Mouse (Mus musculus) embryonic facial prominence, embryonic 10.5 days (tissue): Measurements from ENCODE around the gene Loxl3. TPM values are rescaled to one million over a fixed set of nuclear protein-coding genes. Genes with fewer than 3 reads are reported as not detected.

Experiments used
- DNase-seq: peaks from one replicate; pipeline ENCODE4 v3.0.0-alpha.2; 2017; ENCODE audit warnings: low spot score
- H3K27ac ChIP-seq: fragments of 300-500 bp; sonication (generic); replicated peaks from 2 replicates; pipeline ENCODE4 v1.5.1; 2016; ENCODE audit warnings: mild to moderate bottlenecking
- H3K27me3 ChIP-seq: fragments of 300-500 bp; sonication (generic); replicated peaks from 2 replicates; pipeline ENCODE4 v1.6.1; 2016; ENCODE audit warnings: low read depth, mild to moderate bottlenecking; ENCODE audit not compliant: poor library complexity, severe bottlenecking
- H3K36me3 ChIP-seq: fragments of 300-500 bp; sonication (generic); replicated peaks from 2 replicates; pipeline ENCODE4 v1.6.1; 2016; ENCODE audit warnings: mild to moderate bottlenecking, moderate library complexity
- H3K4me1 ChIP-seq: fragments of 300-500 bp; sonication (generic); 2 replicates; pipeline ENCODE4 v1.6.1; 2016
- H3K4me3 ChIP-seq: fragments of 300-500 bp; sonication (generic); 2 replicates; pipeline ENCODE4 v1.5.1; 2016; ENCODE audit warnings: mild to moderate bottlenecking, moderate library complexity
- H3K9me3 ChIP-seq: fragments of 300-500 bp; sonication (generic); 2 replicates; pipeline ENCODE4 v1.6.1; 2016; ENCODE audit warnings: mild to moderate bottlenecking
- WGBS: fragments of 180-500 bp; shearing (Covaris S2); methylation state at CpG from one replicate; pipeline ENCODE4 v1.1.7; 2016; 5-methylcytosine and 5-hydroxymethylcytosine counted together
- polyA plus RNA-seq: library from polyadenylated mRNA; unstranded; fragments of >200 nt; fragmentation: Nextera tagmentation; extraction: Ambion mirVana; gene quantifications from 2 replicates; pipeline ENCODE4 v1.2.1, GENCODE M21; 2016

Gene Loxl3
- polyA plus RNA-seq, 1 experiment from 2014 or later: 11.4 TPM

DNA sequence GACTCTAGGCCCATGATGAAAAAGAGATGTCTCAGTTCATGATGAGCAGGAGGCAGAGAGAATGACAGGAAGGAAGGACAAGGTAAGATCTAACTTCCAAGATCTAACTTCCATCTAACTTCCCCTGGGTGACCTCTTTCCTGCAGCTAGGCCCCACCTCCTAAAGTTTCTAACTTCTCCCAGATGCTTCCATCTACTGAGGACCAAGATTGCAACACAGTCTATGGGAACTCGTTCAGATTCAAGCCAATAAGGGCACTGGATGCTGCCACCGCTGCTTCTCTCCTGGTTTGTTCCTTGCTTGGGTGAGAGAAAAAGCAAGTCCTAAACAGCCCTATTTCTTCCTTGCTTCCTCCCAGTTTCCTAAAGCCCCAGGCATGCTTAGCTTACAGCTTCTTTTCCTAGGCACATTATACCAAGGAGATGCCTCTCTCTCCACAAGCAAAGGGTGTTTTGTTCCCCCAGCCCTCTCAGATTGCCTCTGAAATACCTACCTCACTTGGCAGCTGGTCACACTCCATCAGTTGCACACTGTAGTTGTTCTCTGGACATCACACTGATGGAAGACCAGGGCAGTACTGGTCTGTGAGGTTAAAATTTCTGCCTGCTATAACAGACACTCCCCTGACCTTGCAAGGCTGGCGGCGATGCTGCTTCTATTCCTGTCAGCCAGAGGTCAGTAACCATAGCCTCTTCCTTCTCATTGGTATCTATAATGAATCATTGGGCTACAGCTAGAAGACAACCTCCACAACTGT lies 13.0 kb upstream of the Loxl3 start:
- H3K4me3 ChIP-seq: no peak overlapping the region
- 0 out of 2 replicates have a peak, but pooled peaks cover 6% of the 10 kb centered on the region for H3K27me3 ChIP-seq
- no peak for DNase-seq
- no peaks in the 10 kb centered on the region for H3K4me1 ChIP-seq
- H3K9me3 ChIP-seq: 0 out of 2 replicates have a peak, but pooled peaks cover 2% of the 10 kb centered on the region
- 82% methylated on average over 4 of the region's 4 CpGs for WGBS
- no peak overlapping the region for H3K27ac ChIP-seq
- H3K36me3 ChIP-seq: no peaks in the 10 kb centered on the region

DNA sequence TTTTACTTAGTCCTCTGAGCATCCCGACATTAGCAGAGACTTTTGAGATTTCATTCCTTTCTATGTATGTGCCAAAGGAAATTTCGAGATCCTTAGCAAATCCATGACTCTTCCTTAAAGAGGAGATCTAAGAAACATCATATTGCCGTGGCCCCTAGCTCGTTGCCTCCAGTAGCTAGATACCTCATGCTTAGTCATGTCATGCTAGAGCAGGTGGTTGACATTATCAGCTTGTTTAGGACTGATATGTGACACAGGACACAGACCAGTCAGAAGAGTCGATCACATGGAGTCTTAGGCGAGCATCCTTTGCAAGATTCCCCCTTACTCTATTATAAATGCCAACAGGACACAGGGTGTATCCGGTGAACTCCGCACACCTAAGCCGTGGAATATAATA lies 11.0 kb upstream of the Loxl3 start:
- Histone ChIP-seq H3K4me3 (no peak overlapping the region), H3K27ac (no peak overlapping the region), H3K9me3 (0 out of 2 replicates have a peak, but pooled peaks cover 2% of the 10 kb centered on the region), H3K4me1 (peaks cover 8% of the 10 kb centered on the region), H3K36me3 (no peaks in the 10 kb centered on the region), H3K27me3 (peaks cover 23% of the 10 kb centered on the region)
- DNase-seq: no peak
- WGBS: 89% methylated on average over 9 of the region's 9 CpGs

DNA sequence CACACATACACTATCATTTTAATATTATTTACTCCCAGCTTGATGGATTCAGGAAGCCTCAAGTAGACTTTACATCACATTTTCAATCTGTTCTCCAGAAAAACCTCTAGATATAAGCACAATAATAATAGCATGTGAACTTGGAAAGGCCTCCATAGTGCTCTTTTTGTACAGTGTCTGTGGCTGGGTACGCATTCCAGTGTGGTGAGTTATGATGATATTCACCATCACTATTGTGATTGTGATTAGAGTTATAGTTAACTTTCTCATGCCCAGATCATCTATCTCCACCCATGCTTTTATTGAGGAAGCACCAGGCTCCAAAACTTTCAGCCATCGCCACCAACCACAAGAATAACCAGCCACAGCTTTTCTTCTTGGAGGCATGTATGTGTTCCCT lies 10.2 kb upstream of the Loxl3 start:
- H3K4me1 ChIP-seq: peaks cover 12% of the 10 kb centered on the region
- H3K4me3 ChIP-seq: no peak overlapping the region
- H3K36me3 ChIP-seq: no peaks in the 10 kb centered on the region
- H3K9me3 ChIP-seq: no peaks in the 10 kb centered on the region
- no peak for DNase-seq
- H3K27me3 ChIP-seq: peaks cover 31% of the 10 kb centered on the region
- H3K27ac ChIP-seq: no peak overlapping the region
- WGBS: 95% methylated on average over 2 of the region's 2 CpGs

GRCm38 (mm10) chr6:83024421-83024820 lies 9.6 kb upstream of the Loxl3 start:
- Histone ChIP-seq H3K4me3 (no peak overlapping the region), H3K27ac (no peak overlapping the region), H3K4me1 (peaks cover 17% of the 10 kb centered on the region), H3K9me3 (no peaks in the 10 kb centered on the region), H3K36me3 (no peaks in the 10 kb centered on the region), H3K27me3 (peaks cover 37% of the 10 kb centered on the region)
- 70% methylated on average over 4 of the region's 4 CpGs for WGBS
- no peak for DNase-seq

DNA sequence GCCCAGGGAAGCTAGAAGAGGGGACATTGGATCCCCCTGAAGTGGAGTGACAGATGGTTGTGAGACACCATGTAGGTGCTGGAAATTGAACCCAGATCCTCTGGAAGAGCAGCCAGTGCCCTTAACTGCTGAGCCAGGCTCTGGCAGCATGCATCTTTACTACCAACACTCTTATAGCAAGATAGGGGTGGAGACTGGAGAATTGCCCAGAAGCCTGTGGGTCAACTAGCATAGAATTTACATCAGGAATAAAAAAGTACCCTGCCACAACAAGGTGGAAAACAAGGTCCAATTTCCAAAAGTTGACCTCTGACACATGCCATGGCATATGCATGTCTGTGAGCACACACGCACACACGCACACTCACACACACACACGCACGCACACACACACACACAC lies 8.8 kb upstream of the Loxl3 start:
- WGBS: 93% methylated on average over 4 of the region's 4 CpGs
- H3K4me3 ChIP-seq: no peak overlapping the region
- no peaks in the 10 kb centered on the region for H3K36me3 ChIP-seq
- peaks cover 45% of the 10 kb centered on the region for H3K27me3 ChIP-seq
- H3K4me1 ChIP-seq: peaks cover 24% of the 10 kb centered on the region
- no peaks in the 10 kb centered on the region for H3K9me3 ChIP-seq
- no peak for DNase-seq
- no peak overlapping the region for H3K27ac ChIP-seq

GRCm38 (mm10) chr6:83027293-83027692 lies 6.7 kb upstream of the Loxl3 start:
- WGBS: 71% methylated on average over 8 of the region's 8 CpGs
- H3K27me3 ChIP-seq: peaks cover 61% of the 10 kb centered on the region

DNA sequence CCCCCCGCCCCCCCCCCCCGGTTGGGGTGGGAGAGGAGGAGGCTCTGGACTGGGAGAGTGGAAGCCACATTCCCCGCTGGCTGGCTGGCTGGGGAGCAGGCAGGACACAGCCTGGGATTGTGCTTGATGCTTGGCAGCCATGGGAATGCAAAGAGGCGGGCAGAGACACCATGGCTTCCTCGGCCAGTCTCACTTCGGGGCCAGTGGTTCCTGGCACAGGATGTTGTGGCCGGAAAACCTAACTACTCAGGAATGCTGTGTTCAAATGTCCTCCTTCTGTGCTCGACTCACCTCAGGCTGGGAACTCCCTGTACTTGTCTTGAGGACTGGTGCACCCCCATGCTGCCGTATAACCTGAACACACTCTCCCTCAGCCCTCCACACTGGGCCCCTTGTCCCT lies 6.3 kb upstream of the Loxl3 start:
- peak overlapping the region; percentile 41; the same call in 1 of the 2 replicates for H3K27ac ChIP-seq
- no peaks in the 10 kb centered on the region for H3K9me3 ChIP-seq
- no peak overlapping the region for H3K4me3 ChIP-seq
- WGBS: 44% methylated on average over 9 of the region's 9 CpGs
- peaks cover 65% of the 10 kb centered on the region for H3K27me3 ChIP-seq
- peaks cover 10% of the 10 kb centered on the region; the same call in 1 of the 2 replicates for H3K36me3 ChIP-seq
- peaks cover 42% of the 10 kb centered on the region for H3K4me1 ChIP-seq
- no peak for DNase-seq

More at GRCm38 (mm10) chr6:83027293-83027692, 6.7 kb upstream of the Loxl3 start:
- H3K36me3 ChIP-seq: peaks cover 10% of the 10 kb centered on the region; the same call in 1 of the 2 replicates
- H3K4me3 ChIP-seq: no peak overlapping the region
- H3K27ac ChIP-seq: peak overlapping the region; percentile 41; the same call in 1 of the 2 replicates
- peaks cover 38% of the 10 kb centered on the region for H3K4me1 ChIP-seq
- H3K9me3 ChIP-seq: no peaks in the 10 kb centered on the region
- no peak for DNase-seq

DNA sequence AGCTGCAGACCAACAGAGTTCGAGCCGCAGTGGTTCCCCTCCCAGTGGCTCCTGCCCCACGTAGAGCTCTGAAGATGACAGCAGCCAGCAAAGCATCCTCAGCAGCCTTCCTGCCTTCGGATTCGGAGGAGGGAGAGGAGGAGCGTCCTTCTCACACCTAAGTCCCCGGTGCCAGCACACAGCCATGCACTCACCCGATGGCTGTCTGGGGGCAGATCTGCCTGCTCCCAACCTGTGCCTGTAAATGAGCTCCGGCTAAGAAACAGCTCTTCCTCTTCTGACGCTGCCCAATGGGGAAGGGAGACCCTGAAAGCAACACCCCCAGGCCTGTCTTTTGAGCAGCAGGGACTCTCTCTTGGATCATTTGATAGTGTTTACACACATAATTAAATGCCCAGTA lies 4.2 kb upstream of the Loxl3 start:
- H3K4me1 ChIP-seq: peaks cover 63% of the 10 kb centered on the region
- peaks cover 72% of the 10 kb centered on the region for H3K27me3 ChIP-seq
- H3K27ac ChIP-seq: no peak overlapping the region
- H3K36me3 ChIP-seq: peaks cover 10% of the 10 kb centered on the region; the same call in 1 of the 2 replicates
- H3K9me3 ChIP-seq: no peaks in the 10 kb centered on the region
- H3K4me3 ChIP-seq: no peak overlapping the region
- 11% methylated on average over 10 of the region's 10 CpGs for WGBS
- no peak for DNase-seq

- Histone ChIP-seq H3K27ac (no peak overlapping the region), H3K4me1 (peaks cover 71% of the 10 kb centered on the region), H3K27me3 (peaks cover 84% of the 10 kb centered on the region), H3K4me3 (no peak overlapping the region), H3K36me3 (peaks cover 10% of the 10 kb centered on the region; the same call in 1 of the 2 replicates), H3K9me3 (no peaks in the 10 kb centered on the region)
- whole genome bisulfite sequencing: 54% methylated on average over 7 of the region's 7 CpGs
- no peak for DNase-seq
Observed at GRCm38 (mm10) chr6:83031111-83031510, 2.9 kb upstream of the Loxl3 start.

GRCm38 (mm10) chr6:83031921-83032590 lies 1.9 kb upstream of the Loxl3 start:
- Histone ChIP-seq H3K4me3 (peak overlapping the region; percentile 63), H3K9me3 (no peaks in the 10 kb centered on the region), H3K27ac (no peak overlapping the region), H3K36me3 (peaks cover 10% of the 10 kb centered on the region; the same call in 1 of the 2 replicates), H3K4me1 (peaks cover 71% of the 10 kb centered on the region), H3K27me3 (peaks cover 87% of the 10 kb centered on the region)
- 11% methylated on average over 18 of the region's 18 CpGs for WGBS
- no peak for DNase-seq

- under 1% methylated on average over 31 of the region's 31 CpGs for WGBS
- peaks cover 66% of the 10 kb centered on the region for H3K4me1 ChIP-seq
- H3K27me3 ChIP-seq: peaks cover 87% of the 10 kb centered on the region
- peak; percentile 84 for DNase-seq
- H3K9me3 ChIP-seq: no peaks in the 10 kb centered on the region
- peaks cover 10% of the 10 kb centered on the region; the same call in 1 of the 2 replicates for H3K36me3 ChIP-seq
- peak overlapping the region; percentile 86 for H3K27ac ChIP-seq
- H3K4me3 ChIP-seq: peak overlapping the region; percentile 63
Observed at GRCm38 (mm10) chr6:83032769-83033191, 1.2 kb upstream of the Loxl3 start.

DNA sequence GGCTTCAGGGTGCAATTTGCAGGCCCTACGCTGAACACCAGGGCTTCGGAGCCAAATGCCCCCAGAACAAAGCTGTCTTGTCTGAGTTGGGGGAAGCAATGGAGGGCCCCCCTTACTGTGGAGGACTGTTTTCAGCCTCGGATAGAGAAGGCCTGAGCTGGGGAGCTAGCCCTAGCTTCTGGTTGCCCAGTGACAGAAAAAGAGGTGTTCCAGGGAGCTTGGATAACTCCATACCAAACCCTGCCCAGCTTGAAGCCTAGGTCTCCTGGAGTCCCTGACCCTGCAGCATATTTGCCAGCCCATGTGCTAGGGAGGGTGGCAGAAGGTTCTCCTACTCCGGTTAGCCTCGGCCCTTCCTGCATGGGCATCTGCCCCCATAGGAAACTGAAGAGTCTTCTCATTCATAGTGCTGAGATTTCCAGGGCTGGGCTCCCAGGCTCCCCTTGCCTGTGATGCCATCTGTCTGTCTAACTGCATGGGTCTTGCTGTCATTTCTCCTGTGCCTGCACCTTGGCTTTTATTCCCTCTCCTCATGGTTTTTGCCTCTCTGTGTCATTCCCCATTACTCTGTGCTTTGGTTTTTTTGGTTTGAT lies 586 bp downstream of the Loxl3 start:
- Histone ChIP-seq H3K4me3 (peak overlapping the region; percentile 63), H3K9me3 (no peaks in the 10 kb centered on the region), H3K27me3 (peaks cover 76% of the 10 kb centered on the region), H3K27ac (peak overlapping the region; percentile 86), H3K36me3 (peaks cover 10% of the 10 kb centered on the region; the same call in 1 of the 2 replicates), H3K4me1 (peaks cover 63% of the 10 kb centered on the region)
- 13% methylated on average over 5 of the region's 5 CpGs for whole genome bisulfite sequencing
- no peak for DNase-seq
